Mouse (Mus musculus): ENCODE results near the gene Six1. TPM values are rescaled to one million over a fixed set of nuclear protein-coding genes. Genes with fewer than 3 reads are reported as not detected.
"Not testable (repeated sequence)": the region's sequence is repeated elsewhere in the genome, so short reads cannot be mapped to it uniquely, and the experiment has no call there.

The Six1 gene
- polyA plus RNA-seq, 1 experiment from 2014 or later, result 28.2 TPM

DNA sequence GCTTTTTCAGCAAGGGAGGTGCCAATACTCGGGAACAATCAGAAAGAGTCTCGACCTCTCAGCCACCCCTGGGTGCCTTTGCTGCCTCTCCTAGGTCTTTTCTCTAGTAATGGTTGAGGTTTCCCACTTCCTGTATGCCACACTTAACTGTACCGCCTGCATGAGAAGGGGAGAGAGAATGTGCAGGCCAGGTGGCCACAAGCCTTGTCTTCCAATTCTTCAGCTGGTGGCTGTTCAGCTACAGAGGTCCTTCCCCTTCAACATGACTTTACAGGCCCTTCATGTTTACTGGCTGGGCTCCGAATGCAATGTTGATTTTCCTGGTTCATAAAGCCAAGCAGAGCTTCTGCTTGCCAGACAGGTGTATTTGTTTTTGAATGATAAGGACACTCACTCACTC is 39.4 kb downstream of the Six1 start:
- Histone ChIP-seq H3K9ac (no peak overlapping the region), H3K27me3 (no peaks in the 10 kb centered on the region), H3K4me3 (no peak overlapping the region), H3K9me3 (no peaks in the 10 kb centered on the region), H3K4me2 (no peak overlapping the region), H3K36me3 (no peaks in the 10 kb centered on the region), H3K27ac (no peak overlapping the region), H3K4me1 (peaks cover 3% of the 10 kb centered on the region; the same call in 1 of the 2 replicates)
- WGBS, result 83% methylated on average over 4 of the region's 4 CpGs
- no peak for ATAC-seq (ENCODE audit: insufficient number of reproducible peaks, low FRiP score, low TSS enrichment, low read depth)

DNA sequence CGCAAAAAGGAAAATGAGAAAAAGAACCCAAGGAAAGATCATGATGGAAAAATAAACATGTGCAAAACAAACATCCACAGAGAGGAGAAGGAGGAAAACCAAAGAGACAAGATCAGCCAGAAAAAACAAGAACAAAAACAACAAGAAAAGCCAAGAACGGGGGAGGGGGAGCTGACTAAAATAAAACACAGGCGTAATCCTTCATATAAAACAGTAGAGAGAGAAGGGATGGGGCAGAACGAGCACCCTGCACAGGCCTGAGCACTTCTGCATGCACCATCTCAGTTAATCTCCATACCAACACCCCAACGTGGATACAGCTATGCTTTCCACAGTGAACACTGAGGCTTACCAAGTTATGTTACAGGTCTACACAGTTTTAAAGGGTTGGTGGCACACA is 40.9 kb downstream of the Six1 start:
- Histone ChIP-seq H3K4me1 (peaks cover 3% of the 10 kb centered on the region; the same call in 1 of the 2 replicates), H3K9ac (no peak overlapping the region), H3K4me2 (no peak overlapping the region), H3K4me3 (no peak overlapping the region), H3K9me3 (no peaks in the 10 kb centered on the region), H3K27ac (no peak overlapping the region), H3K27me3 (no peaks in the 10 kb centered on the region), H3K36me3 (no peaks in the 10 kb centered on the region)
- WGBS, result 59% methylated on average over 5 of the region's 5 CpGs
- no peak for ATAC-seq (ENCODE audit: insufficient number of reproducible peaks, low FRiP score, low TSS enrichment, low read depth)

DNA sequence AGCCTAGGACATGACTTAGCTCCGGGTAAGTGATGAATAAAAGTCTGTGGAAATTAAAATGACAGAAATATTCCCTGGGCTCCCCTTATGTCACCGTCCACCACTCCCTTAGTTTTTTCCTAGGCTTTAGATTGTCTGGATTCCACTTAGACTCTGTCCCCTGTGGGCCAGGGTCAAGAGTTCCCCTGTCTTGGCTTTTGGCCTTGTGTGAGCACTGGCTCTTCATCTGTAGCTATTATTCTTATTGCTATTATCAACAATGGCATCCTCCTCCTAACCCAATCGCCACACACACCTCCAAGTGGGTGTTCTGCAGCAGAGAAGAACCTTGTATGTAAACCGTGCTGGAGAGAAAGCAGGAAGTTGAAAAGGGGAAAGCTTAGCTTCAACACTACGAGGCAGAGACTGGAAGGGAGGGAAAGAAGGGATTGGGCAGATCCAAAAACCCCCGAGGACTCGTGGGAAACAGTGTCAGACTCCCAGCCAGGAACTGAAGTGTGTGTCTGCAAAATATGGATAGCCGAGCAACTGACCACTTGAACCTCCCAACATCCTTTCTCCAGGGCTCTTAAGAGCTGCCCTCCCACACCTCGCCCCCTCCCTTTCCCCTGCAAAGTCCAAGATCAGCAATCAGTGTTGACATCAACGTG is 41.4 kb downstream of the Six1 start:
- 41% methylated on average over 10 of the region's 10 CpGs for WGBS
- H3K27ac ChIP-seq, result no peak overlapping the region
- no peak for ATAC-seq (ENCODE audit: insufficient number of reproducible peaks, low FRiP score, low TSS enrichment, low read depth)
- H3K4me3 ChIP-seq, result no peak overlapping the region
- peaks cover 3% of the 10 kb centered on the region; the same call in 1 of the 2 replicates for H3K4me1 ChIP-seq
- H3K36me3 ChIP-seq, result no peaks in the 10 kb centered on the region
- H3K9me3 ChIP-seq, result no peaks in the 10 kb centered on the region
- H3K9ac ChIP-seq, result no peak overlapping the region
- H3K27me3 ChIP-seq, result no peaks in the 10 kb centered on the region
- no peak overlapping the region for H3K4me2 ChIP-seq

DNA sequence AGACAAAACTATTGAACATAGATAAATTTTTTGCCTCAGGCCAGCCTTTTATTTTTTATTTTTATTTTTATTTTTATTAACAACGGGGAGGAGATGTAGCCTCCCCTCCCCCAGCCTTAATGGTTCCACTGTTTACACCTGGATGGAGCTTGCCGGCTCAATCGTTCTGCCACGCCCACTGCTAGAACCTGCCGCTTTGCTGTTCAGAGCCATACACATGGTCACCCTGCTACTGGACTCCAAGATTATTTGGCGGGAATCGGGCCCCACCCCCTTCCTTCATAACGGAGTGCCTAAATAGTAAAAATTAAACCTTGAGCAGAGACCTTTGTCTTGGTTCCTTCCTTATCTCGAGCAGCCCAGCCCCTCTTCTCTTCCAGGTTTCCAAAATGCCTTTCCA is 50.8 kb downstream of the Six1 start:
- H3K27ac ChIP-seq; ATAC-seq (ENCODE audit: insufficient number of reproducible peaks, low FRiP score, low TSS enrichment, low read depth): not testable (repeated sequence)
- whole genome bisulfite sequencing, result 35% methylated on average over 9 of the region's 9 CpGs

DNA sequence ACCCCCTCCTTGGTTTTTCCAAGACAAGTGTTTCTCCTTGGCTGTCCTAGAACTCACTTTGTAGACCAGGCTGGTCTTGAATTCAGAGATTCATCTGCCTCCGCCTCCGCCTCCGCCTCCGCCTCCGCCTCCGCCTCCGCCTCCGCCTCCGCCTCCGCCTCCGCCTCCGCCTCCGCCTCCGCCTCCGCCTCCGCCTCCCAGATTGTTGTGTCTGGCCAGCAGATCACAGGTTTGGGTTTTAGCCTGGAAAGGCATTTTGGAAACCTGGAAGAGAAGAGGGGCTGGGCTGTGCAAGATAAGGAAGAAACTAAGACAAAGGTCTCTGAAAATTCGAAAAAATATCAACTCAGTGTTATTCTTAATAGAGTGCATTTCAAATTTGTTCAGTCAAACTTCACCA is 51.4 kb downstream of the Six1 start:
- not testable (repeated sequence) for H3K36me3 ChIP-seq; H3K9me3 ChIP-seq; H3K4me3 ChIP-seq; H3K4me2 ChIP-seq; ATAC-seq (ENCODE audit: insufficient number of reproducible peaks, low FRiP score, low TSS enrichment, low read depth); H3K27me3 ChIP-seq; H3K27ac ChIP-seq; H3K4me1 ChIP-seq; H3K9ac ChIP-seq
- WGBS, result 49% methylated on average over 17 of the region's 17 CpGs

More for the DNA sequence above, 50.8 kb downstream of the Six1 start:
- H3K9me3 ChIP-seq, H3K9ac ChIP-seq, H3K27me3 ChIP-seq, H3K4me1 ChIP-seq, H3K4me3 ChIP-seq, H3K4me2 ChIP-seq, H3K36me3 ChIP-seq: not testable (repeated sequence)

DNA sequence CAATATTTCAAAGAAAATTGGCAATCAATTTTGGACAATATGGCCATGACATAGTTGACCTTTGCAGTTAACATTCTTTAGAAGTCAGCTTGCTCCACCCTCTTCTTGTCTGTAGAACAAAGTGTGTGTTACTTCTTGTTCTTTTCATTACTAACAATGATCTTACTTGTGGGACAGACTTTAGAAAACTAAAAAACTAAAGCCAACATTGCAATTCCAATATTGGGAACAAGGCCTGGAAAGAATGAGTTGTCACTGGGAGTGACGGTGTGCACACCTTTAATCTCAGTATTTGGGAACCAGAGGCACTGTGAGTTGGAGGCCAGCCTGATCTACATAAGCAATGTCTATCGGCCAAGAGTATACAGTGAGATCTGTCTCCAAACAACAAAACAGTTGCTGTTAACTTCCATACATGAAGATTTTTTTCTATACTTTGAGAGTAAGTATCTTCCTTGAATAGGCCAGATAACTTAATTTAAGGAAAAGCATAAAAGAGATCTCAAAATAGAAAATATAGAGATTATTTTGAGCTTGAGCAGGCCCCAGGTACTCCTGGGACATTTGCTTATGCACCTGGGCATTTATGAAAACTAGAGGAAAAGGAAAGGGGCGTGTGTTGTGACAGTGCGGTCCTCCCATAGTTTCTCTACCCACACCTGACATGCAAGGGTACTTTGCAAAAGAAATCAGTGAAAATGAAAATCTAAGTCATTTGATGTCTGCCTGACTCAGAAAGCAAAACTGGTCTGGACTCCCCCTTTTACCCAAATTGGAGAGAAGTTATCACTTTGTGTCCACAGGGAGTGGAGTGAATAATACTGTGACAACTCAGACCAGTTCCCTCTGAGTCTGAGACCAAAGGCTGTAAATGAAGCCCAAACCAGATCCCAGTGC is 55.3 kb downstream of the Six1 start:
- no peak overlapping the region for H3K9ac ChIP-seq
- no peaks in the 10 kb centered on the region for H3K36me3 ChIP-seq
- H3K4me3 ChIP-seq, result no peak overlapping the region
- no peak overlapping the region for H3K27ac ChIP-seq
- no peaks in the 10 kb centered on the region for H3K27me3 ChIP-seq
- H3K4me1 ChIP-seq, result no peaks in the 10 kb centered on the region
- no peak overlapping the region for H3K4me2 ChIP-seq
- H3K9me3 ChIP-seq, result no peaks in the 10 kb centered on the region
- ATAC-seq (ENCODE audit: insufficient number of reproducible peaks, low FRiP score, low TSS enrichment, low read depth), result no peak
- WGBS, result 85% methylated on average over 4 of the region's 4 CpGs

DNA sequence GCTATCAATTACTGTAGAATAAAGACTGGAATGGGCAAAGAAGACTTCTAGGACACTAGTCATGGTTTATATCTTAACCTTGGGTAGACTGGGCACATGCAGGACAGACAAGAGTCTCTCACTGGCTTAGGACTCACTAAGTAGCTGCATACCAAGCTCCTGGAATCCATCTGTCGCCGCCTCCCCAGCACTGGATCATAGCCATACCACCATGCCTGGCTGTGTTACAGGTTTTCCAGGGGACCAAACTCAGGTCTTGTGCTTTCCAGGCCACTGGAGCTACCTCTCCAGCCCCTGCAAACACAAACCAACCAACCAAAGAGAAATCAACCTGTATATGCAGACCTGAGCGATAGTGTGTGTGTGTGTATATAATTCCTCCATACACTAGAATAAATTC is 57.0 kb downstream of the Six1 start:
- H3K4me2 ChIP-seq, result no peak overlapping the region
- H3K27me3 ChIP-seq, result no peaks in the 10 kb centered on the region
- no peak overlapping the region for H3K27ac ChIP-seq
- no peak overlapping the region for H3K4me3 ChIP-seq
- WGBS, result 87% methylated on average over 3 of the region's 3 CpGs
- no peak for ATAC-seq (ENCODE audit: insufficient number of reproducible peaks, low FRiP score, low TSS enrichment, low read depth)
- H3K4me1 ChIP-seq, result no peaks in the 10 kb centered on the region
- H3K36me3 ChIP-seq, result no peaks in the 10 kb centered on the region
- H3K9ac ChIP-seq, result no peak overlapping the region
- H3K9me3 ChIP-seq, result no peaks in the 10 kb centered on the region

Other genes starting within 250 kb of the Six1 start
- gene Six6, start 114.0 kb downstream of the Six1 start, polyA plus RNA-seq (2015; fragmentation: Nextera tagmentation; extraction: Ambion mirVana), result not detected in 2 replicates
- 2.4 and 3.9 TPM in 2 replicates for gene 4930447C04Rik, start 113.1 kb downstream of the Six1 start, polyA plus RNA-seq (2015; fragmentation: Nextera tagmentation; extraction: Ambion mirVana)
- 3.7 and 4.3 TPM in 2 replicates for gene Six4, start 59.6 kb upstream of the Six1 start, polyA plus RNA-seq (2015; fragmentation: Nextera tagmentation; extraction: Ambion mirVana)
- gene Mnat1, start 69.8 kb upstream of the Six1 start, polyA plus RNA-seq (2015; fragmentation: Nextera tagmentation; extraction: Ambion mirVana), result 30.7 and 33.3 TPM in 2 replicates
- 15.7 and 15.8 TPM in 2 replicates for gene Trmt5, start 232.8 kb upstream of the Six1 start, polyA plus RNA-seq (2015; fragmentation: Nextera tagmentation; extraction: Ambion mirVana)
- gene Slc38a6, start 232.9 kb upstream of the Six1 start, polyA plus RNA-seq (2015; fragmentation: Nextera tagmentation; extraction: Ambion mirVana), result 9.2 and 11.9 TPM in 2 replicates